Mouse (Mus musculus) kidney, adult 11 months (tissue): ENCODE results near the gene Fbxo46.
A peak's percentile ranks its signal among the peaks of the same experiment; 100 is the strongest.
"Not testable (repeated sequence)": the region's sequence is repeated elsewhere in the genome, so short reads cannot be mapped to it uniquely, and the experiment has no call there.

Experiments used
- DNase-seq: peaks from one replicate; pipeline ENCODE4 v3.0.0; 2022

Gene Fbxo46

DNA sequence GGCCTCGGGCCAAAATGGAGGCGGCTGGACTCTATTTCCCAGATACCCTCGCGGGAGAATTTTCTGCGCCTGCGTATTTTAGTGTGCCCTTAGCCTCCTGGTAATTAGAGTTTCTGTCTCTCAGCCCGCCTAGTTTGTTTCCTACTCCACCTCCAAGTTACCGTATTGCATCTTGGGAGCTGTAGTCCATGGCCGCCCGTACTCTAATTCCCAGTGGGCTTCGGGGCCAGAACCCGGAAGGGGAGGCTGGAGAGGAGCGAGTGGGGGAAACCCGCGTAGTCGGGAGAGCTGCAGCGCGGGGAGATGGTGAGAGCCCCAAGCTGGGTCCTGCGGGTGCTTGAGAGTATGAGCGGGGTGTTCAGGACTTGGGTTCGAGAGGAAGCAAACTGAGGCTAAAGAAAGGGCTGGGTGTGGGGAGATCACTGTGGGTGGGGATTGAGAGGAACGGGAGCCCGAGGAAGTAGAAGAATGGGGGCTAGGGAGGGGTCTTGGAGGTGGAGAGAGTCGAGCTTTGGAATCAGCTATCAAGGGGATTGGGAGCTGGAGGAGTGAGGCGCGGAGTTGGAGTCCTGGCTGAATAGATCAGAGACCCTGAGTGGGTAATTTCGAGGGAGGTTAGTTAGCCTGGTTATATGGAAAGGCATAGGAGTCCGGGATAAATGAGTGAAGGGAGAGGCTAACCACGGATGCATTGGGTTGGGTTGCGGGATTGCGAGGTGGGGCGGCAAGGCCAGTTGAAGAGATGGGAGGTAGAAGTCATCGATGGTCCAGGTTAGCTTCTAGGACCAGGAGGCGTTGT lies at the start of gene Fbxo46:
Fbxo46 (plus strand) TSS at position 229 of the 799 bp plus-strand sequence.
- DNase-seq: peak; percentile 97

DNA sequence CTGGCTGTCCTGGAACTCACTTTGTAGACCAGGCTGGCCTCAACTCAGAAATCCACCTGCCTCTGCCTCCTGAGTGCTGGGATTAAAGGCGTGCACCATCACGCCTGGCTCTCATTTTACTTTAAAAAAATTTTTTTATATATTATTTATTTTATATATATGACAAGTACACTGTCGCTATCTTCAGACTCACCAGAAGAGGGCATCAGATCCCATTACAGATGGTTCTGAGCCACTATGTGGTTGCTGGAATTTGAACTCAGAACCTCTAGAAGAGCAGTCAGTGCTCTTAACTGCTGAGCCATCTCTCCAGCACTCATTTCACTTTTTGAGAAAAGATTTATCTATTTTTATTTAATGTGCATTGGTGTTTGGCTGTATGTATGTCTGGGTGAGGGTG lies 48.6 kb upstream of the Fbxo46 start:
- not testable (repeated sequence) for DNase-seq

DNA sequence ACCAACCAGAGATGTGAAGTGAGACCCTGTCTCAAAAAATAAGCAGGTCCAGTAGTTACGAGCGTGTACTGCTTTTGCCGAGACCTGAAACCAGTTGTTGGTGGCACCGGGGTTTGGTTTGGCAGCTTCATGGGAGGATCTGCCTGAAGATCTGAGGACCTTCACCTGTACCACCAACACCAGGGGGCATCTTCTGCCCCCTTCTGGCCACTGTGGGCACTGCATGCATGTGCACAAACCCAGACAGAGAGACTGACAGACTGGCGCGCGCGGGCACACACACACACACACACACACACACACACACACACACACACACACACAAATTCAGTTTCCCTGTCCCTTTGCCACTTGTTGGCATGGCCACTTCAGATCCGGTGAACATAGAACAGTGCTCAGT lies 46.2 kb upstream of the Fbxo46 start:
- DNase-seq: no peak

DNA sequence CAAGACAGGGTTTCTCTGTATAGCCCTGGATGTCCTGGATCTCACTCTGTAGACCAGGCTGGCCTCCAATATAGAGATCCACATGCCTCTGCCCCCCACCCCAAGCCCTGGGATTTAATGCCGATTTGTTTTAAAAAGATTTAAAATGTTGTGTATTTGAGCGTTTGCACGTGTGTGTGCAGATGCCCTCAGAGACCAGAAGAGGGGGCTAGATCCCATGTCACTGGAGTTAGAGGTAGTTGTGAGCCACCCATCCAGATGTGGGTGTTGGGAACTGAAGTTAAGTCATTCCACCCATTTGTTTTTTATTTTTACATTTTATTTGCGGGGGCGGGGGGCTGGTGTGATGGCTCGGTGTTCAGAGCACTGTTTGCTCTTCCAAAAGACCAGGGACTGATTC lies 45.2 kb upstream of the Fbxo46 start:
- no peak for DNase-seq

- no peak for DNase-seq
Observed at GRCm38 (mm10) chr7:19075231-19075630, 44.4 kb upstream of the Fbxo46 start.

DNA sequence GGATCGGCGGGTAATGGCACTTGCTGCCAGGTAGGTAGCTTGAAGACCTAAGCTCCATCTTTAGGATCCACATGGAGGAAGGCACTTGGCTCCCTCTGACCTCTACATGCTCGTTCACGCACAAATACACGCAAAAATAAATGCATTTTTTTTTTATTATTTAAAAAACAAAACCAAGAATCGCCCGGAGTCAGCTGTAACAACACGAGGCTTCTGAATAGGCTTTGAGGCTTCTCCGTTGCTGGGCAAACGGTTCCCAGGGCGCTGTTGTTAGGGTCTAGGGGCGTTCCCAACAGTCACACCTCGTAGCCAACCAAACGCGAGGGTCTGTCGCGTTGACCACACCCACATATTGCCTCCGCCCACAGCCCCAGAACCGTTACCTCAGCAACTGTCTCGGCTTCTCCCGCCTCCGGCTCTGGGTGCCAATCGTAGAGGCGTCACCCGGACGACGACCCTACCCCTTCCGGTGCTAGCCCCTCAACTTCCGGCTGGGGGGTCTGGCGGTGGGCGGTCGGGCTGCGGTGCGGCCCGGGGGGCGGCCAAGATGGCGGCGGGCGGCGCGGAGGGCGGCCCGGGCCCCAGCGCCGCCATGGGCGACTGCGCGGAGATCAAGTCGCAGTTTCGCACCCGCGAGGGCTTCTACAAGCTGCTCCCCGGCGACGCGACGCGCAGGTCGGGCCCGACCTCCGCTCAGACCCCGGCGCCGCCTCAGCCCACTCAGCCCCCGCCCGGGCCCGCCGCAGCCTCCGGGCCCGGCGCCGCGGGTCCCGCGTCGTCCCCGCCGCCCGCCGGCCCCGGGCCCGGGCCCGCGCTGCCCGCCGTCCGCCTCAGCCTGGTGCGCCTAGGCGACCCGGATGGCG lies 43.7 kb upstream of the Fbxo46 start, which contains the start of gene Dmwd:
Dmwd (plus strand) TSS at position 505 of the 863 bp plus-strand sequence.
- peak; percentile 97 for DNase-seq

DNA sequence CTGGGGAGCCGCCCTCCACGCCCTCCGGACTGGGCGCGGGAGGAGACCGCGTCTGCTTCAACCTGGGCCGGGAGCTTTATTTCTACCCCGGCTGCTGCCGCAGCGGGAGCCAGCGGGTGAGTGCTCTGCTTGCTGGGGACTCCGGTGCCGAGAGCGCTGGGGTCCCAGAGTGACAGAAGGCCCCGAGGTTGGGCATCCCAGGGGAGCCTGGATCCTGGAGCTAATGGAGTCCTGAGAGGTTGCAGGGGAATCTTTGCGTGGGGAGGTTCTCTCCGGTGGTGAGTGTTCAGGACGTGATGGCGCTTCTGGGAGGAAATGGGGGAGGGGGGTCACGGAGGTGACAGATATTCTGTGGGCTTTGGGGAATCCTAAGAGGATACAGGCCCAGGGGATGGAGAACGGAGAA lies 43.1 kb upstream of the Fbxo46 start:
- no peak for DNase-seq

DNA sequence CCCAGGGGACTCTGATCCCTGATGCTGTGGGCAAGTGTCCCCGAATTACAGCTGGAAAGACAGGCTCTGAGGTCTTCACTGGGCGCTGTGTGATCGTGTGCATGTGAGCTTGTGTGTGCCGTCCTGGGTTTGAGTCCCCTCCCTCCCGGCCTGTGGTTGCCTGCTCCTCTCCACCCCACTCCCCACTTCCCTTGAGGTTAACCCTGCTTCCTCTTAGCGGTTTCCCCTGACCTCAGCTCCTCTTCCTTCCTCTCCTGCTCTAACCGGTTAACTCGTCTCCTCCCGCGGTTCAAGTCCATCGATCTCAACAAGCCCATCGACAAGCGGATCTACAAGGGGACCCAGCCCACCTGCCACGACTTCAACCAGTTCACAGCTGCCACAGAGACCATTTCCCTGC lies 41.9 kb upstream of the Fbxo46 start:
- no peak for DNase-seq

DNA sequence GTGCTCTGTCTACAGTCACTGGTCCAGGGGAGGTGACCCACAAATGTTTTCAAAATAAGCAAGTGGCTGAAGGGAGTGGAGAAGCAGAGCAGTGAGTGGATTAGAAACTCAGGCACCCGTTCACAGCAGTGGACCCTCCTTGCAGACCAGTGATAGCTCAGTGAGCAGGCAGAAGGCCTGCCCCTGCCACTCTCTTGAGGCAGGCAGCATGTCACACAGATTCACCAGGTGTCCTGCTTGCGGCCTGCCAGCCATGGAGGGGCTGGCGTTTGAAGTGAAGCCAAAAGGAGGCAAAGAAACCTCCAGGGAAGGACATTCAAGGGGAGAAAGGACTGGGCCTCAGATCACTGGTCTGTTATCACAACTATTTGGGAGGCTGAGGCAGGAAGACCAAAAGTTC lies 40.9 kb upstream of the Fbxo46 start:
- no peak for DNase-seq

GRCm38 (mm10) chr7:19080451-19080950 lies 39.2 kb upstream of the Fbxo46 start:
- no peak for DNase-seq

- DNase-seq: no peak
Observed at GRCm38 (mm10) chr7:19082171-19082570, 37.5 kb upstream of the Fbxo46 start.

- no peak for DNase-seq
Observed at GRCm38 (mm10) chr7:19083096-19083495, 36.6 kb upstream of the Fbxo46 start.

DNA sequence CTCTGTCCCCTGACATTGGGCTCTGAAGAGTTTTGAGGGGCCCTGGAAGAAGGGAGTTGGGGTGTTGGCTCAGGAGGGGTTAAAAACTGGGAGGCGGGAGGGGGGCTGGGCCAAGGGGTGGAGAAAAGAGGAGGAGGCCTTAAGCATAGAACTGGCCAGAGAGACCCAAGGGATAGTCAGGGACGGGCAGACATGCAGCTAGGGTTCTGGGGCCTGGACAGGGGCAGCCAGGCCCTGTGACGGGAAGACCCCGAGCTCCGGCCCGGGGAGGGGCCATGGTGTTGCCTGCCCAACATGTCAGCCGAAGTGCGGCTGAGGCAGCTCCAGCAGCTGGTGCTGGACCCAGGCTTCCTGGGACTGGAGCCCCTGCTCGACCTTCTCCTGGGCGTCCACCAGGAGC lies 36.0 kb upstream of the Fbxo46 start, which contains the start of gene Dmpk:
Dmpk (plus strand) TSS at position 149 of the 400 bp plus-strand sequence.
- DNase-seq: no peak

DNA sequence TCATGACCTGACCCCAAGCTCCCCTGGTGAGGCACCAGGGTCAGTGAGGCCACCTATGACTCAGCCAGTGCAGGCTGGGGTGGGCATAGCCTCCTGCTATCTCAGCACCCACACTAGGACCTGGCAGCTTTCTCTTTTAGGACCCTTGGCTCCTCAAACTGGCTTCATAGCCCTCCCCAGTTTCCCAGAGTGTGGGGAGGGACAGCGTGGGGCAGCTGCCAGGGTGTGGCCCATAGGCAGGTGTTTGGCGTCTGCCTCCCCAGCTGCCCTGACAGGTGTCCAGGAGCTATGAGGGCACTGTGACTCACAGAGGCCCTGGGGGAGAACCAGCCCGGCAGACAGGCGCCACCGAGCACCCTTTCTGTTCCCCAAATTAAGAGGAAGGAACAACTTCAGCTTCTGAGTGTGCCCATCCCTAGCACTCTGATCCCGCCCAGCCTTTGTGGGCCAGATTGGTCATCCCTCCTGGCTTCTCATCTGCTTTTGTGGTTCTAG lies 35.3 kb upstream of the Fbxo46 start:
- no peak for DNase-seq

- no peak for DNase-seq
Observed at GRCm38 (mm10) chr7:19084921-19085473, 34.7 kb upstream of the Fbxo46 start.

- DNase-seq: no peak
Observed at GRCm38 (mm10) chr7:19085495-19085894, 34.2 kb upstream of the Fbxo46 start.

GRCm38 (mm10) chr7:19086042-19086441 lies 33.6 kb upstream of the Fbxo46 start:
- no peak for DNase-seq

DNA sequence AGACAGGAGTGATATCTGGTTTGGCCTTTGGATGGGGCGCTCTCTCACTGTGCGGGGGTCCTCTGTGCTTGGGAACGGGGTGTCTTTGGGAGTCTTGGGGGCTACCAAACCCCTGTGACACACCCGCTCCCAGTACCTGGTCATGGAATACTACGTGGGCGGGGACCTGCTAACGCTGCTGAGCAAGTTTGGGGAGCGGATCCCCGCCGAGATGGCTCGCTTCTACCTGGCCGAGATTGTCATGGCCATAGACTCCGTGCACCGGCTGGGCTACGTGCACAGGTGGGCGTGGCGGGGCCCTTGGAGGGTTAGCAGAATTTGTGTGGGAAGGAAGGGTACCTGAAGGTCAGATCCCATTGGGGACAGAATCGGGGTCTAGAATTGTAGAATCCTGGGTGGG lies 32.9 kb upstream of the Fbxo46 start:
- DNase-seq: no peak

GRCm38 (mm10) chr7:19088813-19089212 lies 30.8 kb upstream of the Fbxo46 start:
- no peak for DNase-seq

GRCm38 (mm10) chr7:19091913-19092312 lies 27.7 kb upstream of the Fbxo46 start:
- DNase-seq: no peak

- DNase-seq: peak; percentile 75
Observed at GRCm38 (mm10) chr7:19092381-19093173, 27.1 kb upstream of the Fbxo46 start.

DNA sequence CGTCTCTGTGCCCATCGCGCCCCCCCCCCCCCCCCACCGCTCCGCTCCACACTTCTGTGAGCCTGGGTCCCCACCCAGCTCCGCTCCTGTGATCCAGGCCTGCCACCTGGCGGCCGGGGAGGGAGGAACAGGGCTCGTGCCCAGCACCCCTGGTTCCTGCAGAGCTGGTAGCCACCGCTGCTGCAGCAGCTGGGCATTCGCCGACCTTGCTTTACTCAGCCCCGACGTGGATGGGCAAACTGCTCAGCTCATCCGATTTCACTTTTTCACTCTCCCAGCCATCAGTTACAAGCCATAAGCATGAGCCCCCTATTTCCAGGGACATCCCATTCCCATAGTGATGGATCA lies 26.5 kb upstream of the Fbxo46 start:
- DNase-seq: peak; percentile 84
